Mouse (Mus musculus) MEL (cell line): ENCODE results near the gene Tnfrsf1a.

Experiments used
- CTCF ChIP-seq, 3 experiments: IDR thresholded peaks in 2 of 3; conservative IDR thresholded peaks in 1 of 3; 2 replicates each; pipeline ENCODE4 v1.5.1; 2011 to 2012; ENCODE audit warnings: low read length in 3 of 3, low read depth in 2 of 3, mild to moderate bottlenecking in 2 of 3, improper control_type of control experiment in 1 of 3, inconsistent platforms in 1 of 3, mixed read lengths in 1 of 3, moderate library complexity in 1 of 3; ENCODE audit not compliant: control insufficient read depth in 1 of 3, insufficient read depth in 1 of 3, poor library complexity in 1 of 3, severe bottlenecking in 1 of 3
- EP300 ChIP-seq, 2 experiments: IDR thresholded peaks; 2 replicates each; pipeline ENCODE4 v1.6.1; 2011; ENCODE audit warnings: improper control_type of control experiment in 2 of 2, low read length in 2 of 2, low read depth in 1 of 2, mild to moderate bottlenecking in 1 of 2
- POLR2AphosphoS5 ChIP-seq: IDR thresholded peaks from 2 replicates; pipeline ENCODE4 v1.6.1; 2012; ENCODE audit warnings: low read depth, borderline replicate concordance, mild to moderate bottlenecking, inconsistent platforms, low read length, moderate library complexity, mixed read lengths
- SIN3A ChIP-seq: IDR thresholded peaks from 2 replicates; pipeline ENCODE4 v1.6.1; 2012; ENCODE audit warnings: low read length, improper control_type of control experiment, inconsistent platforms
- TCF12 ChIP-seq: IDR thresholded peaks from 2 replicates; pipeline ENCODE4 v1.6.1; 2014; ENCODE audit warnings: low read depth, mild to moderate bottlenecking, inconsistent platforms, low read length, improper control_type of control experiment, moderate library complexity
- ZC3H11A ChIP-seq: IDR thresholded peaks from 2 replicates; pipeline ENCODE4 v1.6.1; 2012; ENCODE audit warnings: low read depth, mild to moderate bottlenecking, inconsistent platforms, low read length, improper control_type of control experiment

GRCm38 (mm10) chr6:125344866-125345265 lies 4.3 kb upstream of the Tnfrsf1a start:
- TF ChIP-seq TCF12 (no peak), ZC3H11A (no peak), CTCF (IDR thresholded peaks at IDR 0.05 in 2 of 3, conservative IDR thresholded peaks at IDR 0.05 in 1 of 3; ENCODE audit: control insufficient read depth in 1 of 3, insufficient read depth in 1 of 3, low read depth in 2 of 3, low read length in 3 of 3, poor library complexity in 1 of 3, severe bottlenecking in 1 of 3) (no peak), EP300 (IDR thresholded peaks at IDR 0.05; ENCODE audit: low read depth in 1 of 2, low read length in 2 of 2) (no peak), SIN3A (no peak), POLR2AphosphoS5 (no peak)
